Mouse (Mus musculus) embryonic facial prominence, embryonic 10.5 days (tissue): ENCODE data around the gene Cep170. TPM values are rescaled to one million over a fixed set of nuclear protein-coding genes. Genes with fewer than 3 reads are reported as not detected.
A peak's percentile ranks its signal among the peaks of the same experiment; 100 is the strongest.
"Not testable (repeated sequence)": the region's sequence is repeated elsewhere in the genome, so short reads cannot be mapped to it uniquely, and the experiment has no call there.

Experiments
- DNase-seq: peaks from one replicate; pipeline ENCODE4 v3.0.0-alpha.2; 2017; ENCODE audit warnings: low spot score
- H3K27ac ChIP-seq: fragments of 300-500 bp; sonication (generic); replicated peaks from 2 replicates; pipeline ENCODE4 v1.5.1; 2016; ENCODE audit warnings: mild to moderate bottlenecking
- H3K27me3 ChIP-seq: fragments of 300-500 bp; sonication (generic); replicated peaks from 2 replicates; pipeline ENCODE4 v1.6.1; 2016; ENCODE audit warnings: low read depth, mild to moderate bottlenecking; ENCODE audit not compliant: poor library complexity, severe bottlenecking
- H3K36me3 ChIP-seq: fragments of 300-500 bp; sonication (generic); replicated peaks from 2 replicates; pipeline ENCODE4 v1.6.1; 2016; ENCODE audit warnings: mild to moderate bottlenecking, moderate library complexity
- H3K4me1 ChIP-seq: fragments of 300-500 bp; sonication (generic); 2 replicates; pipeline ENCODE4 v1.6.1; 2016
- H3K4me3 ChIP-seq: fragments of 300-500 bp; sonication (generic); 2 replicates; pipeline ENCODE4 v1.5.1; 2016; ENCODE audit warnings: mild to moderate bottlenecking, moderate library complexity
- H3K9me3 ChIP-seq: fragments of 300-500 bp; sonication (generic); 2 replicates; pipeline ENCODE4 v1.6.1; 2016; ENCODE audit warnings: mild to moderate bottlenecking
- WGBS: fragments of 180-500 bp; shearing (Covaris S2); methylation state at CpG from one replicate; pipeline ENCODE4 v1.1.7; 2016; 5-methylcytosine and 5-hydroxymethylcytosine counted together
- polyA plus RNA-seq: library from polyadenylated mRNA; unstranded; fragments of >200 nt; fragmentation: Nextera tagmentation; extraction: Ambion mirVana; gene quantifications from 2 replicates; pipeline ENCODE4 v1.2.1, GENCODE M21; 2016

Gene Cep170
- 34.3 and 34.9 TPM in 2 replicates for polyA plus RNA-seq

DNA sequence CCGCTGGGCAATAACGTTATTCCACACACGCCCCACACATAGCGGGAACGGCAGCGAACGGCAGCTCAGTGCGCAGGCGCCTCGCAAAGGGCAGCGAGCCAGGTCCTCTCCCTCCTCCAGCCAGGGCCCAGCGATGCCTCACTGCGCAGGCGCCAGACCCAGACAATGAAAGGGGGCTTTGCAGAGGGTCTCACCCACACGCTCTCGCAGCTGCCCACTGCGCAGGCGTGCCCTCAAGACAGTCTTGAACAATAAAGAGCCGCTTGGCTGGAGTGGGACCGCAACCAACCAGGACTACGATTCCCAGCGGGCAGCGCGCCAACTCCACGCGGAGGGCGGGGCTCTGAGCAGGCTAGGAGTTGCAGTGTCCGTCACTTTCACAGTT lies at the start of gene Cep170:
TSS of gene Cep170 (minus strand) at position 32 of the 385 bp plus-strand sequence.
- Histone ChIP-seq H3K4me1 (peaks cover 21% of the 10 kb centered on the region), H3K36me3 (no peaks in the 10 kb centered on the region), H3K9me3 (no peaks in the 10 kb centered on the region), H3K27ac (peak within 1 kb of the TSS; percentile 98), H3K4me3 (peak within 1 kb of the TSS; percentile 92), H3K27me3 (no peaks in the 10 kb centered on the region)
- WGBS: under 1% methylated on average over 28 of the region's 28 CpGs
- DNase-seq: peak; percentile 100

DNA sequence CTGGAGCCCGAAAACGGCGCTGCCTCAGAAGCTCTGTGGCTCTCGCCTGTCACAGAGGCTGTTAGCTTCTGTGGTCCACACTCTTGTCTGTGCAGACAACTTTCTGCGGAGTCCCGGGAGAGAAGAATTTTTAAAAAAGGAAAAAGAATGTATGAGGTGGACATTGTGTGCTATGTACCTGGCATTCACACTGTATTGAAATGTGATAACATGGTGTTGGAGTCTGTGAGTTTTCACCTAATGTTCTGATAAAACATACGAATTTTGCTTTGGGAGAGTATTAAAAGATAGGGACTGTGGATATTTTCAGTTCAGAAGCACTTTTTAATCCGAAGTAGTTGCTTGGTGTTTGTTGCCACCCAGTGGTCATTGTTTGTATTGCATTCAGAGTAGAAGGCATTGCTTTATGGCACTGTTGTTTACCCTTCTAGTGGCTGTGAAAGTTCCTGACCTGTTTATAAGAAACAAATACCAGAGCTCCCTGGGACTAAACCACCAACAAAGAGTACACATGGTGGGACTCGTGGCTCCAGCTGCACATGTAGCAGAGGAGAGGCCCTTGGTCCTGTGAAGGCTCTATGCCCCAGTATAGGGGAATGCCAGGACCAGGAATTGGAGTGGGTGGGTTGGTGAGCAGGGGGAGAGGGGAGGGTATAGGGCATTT lies 48.2 kb upstream of the Cep170 start:
- Histone ChIP-seq H3K27me3 (no peaks in the 10 kb centered on the region), H3K9me3 (no peaks in the 10 kb centered on the region), H3K36me3 (no peaks in the 10 kb centered on the region), H3K27ac (no peak overlapping the region), H3K4me1 (peaks cover 6% of the 10 kb centered on the region; the same call in 1 of the 2 replicates), H3K4me3 (no peak overlapping the region)
- peak; percentile 42 for DNase-seq
- WGBS: 63% methylated on average over 9 of the region's 9 CpGs

- H3K4me3 ChIP-seq: no peak overlapping the region
- peaks cover 9% of the 10 kb centered on the region; the same call in 1 of the 2 replicates for H3K9me3 ChIP-seq
- H3K4me1 ChIP-seq: peaks cover 6% of the 10 kb centered on the region
- no peaks in the 10 kb centered on the region for H3K27me3 ChIP-seq
- no peak overlapping the region for H3K27ac ChIP-seq
- H3K36me3 ChIP-seq: peaks cover 32% of the 10 kb centered on the region
- 90% methylated on average over 9 of the region's 9 CpGs for WGBS
- DNase-seq: no peak
These were observed 39.1 kb upstream of the Cep170 start for GRCm38 (mm10) chr1:176852813-176853590.

DNA sequence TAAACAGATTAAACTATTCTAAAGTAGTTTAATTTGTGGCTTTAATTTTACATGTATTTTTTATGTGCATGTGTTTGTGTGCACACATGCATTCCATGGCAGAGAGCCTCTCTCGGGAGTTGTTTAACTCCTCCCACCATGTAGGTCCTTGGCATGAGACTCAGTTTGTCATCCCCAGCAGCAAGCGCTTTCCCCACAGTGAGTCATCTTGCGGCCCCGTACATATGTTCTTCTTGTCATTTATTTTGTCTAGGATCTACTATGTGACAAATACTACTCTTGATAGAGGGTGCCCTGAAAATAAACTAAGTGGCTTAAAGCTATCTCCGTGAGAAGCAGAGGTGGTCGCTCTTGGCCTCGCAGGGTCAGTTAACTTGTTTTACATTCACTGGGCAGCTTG lies 37.5 kb upstream of the Cep170 start:
- Histone ChIP-seq H3K27me3 (no peaks in the 10 kb centered on the region), H3K9me3 (peaks cover 9% of the 10 kb centered on the region; the same call in 1 of the 2 replicates), H3K4me1 (peaks cover 6% of the 10 kb centered on the region), H3K27ac (no peak overlapping the region), H3K4me3 (no peak overlapping the region), H3K36me3 (peaks cover 33% of the 10 kb centered on the region)
- no peak for DNase-seq
- 97% methylated on average over 7 of the region's 7 CpGs for WGBS

GRCm38 (mm10) chr1:176849377-176849776 lies 35.5 kb upstream of the Cep170 start:
- WGBS: 89% methylated on average over 2 of the region's 2 CpGs
- peaks cover 9% of the 10 kb centered on the region; the same call in 1 of the 2 replicates for H3K9me3 ChIP-seq
- H3K36me3 ChIP-seq: peaks cover 34% of the 10 kb centered on the region
- H3K27me3 ChIP-seq: no peaks in the 10 kb centered on the region
- DNase-seq: no peak
- H3K4me1 ChIP-seq: peaks cover 6% of the 10 kb centered on the region
- no peak overlapping the region for H3K27ac ChIP-seq
- H3K4me3 ChIP-seq: no peak overlapping the region

GRCm38 (mm10) chr1:176848613-176849290 lies 34.9 kb upstream of the Cep170 start:
- H3K4me1 ChIP-seq: peaks cover 6% of the 10 kb centered on the region
- DNase-seq: no peak

DNA sequence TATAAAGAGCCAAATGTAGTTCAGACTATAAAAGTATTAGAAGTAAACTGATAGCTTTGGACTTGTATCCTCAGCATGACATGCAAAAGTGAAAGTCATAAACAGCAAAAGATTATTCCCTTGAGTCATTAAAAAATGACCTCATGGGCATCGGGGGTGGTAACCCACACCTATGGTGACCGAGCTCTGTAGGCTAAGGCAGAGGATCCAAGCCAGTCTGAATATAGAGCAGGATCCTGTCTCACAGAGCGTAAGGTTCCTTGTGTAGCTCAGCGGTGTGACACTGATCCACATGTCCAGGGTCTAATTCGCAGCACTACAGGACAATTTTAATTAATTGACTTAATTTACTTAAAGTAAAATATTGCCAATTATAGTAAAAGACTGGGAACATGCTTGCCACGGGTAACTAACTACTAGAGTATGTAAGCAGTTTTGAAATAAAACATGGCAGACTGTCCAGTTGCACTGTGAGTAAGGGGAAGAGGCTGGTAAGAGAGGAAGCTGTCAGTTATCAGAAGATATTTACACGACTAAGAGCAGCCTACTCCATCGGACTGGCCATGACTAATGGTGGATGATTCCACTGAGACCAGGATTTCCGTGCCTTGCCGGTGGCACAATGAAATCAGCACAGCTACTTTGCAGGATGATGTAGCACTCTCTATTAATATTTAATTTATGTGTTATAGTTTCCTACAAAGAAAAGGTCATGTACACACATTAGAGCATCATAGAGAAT lies 33.4 kb upstream of the Cep170 start:
- Histone ChIP-seq H3K27me3 (no peaks in the 10 kb centered on the region), H3K4me1 (peaks cover 6% of the 10 kb centered on the region), H3K36me3 (peaks cover 24% of the 10 kb centered on the region), H3K4me3 (no peak overlapping the region), H3K27ac (no peak overlapping the region), H3K9me3 (peaks cover 2% of the 10 kb centered on the region; the same call in 1 of the 2 replicates)
- DNase-seq: no peak
- 86% methylated on average over 10 of the region's 10 CpGs for WGBS

More at GRCm38 (mm10) chr1:176848613-176849290, 34.9 kb upstream of the Cep170 start:
- H3K36me3 ChIP-seq: peaks cover 34% of the 10 kb centered on the region
- H3K27me3 ChIP-seq: no peaks in the 10 kb centered on the region
- 77% methylated on average over 11 of the region's 11 CpGs for WGBS
- peaks cover 9% of the 10 kb centered on the region; the same call in 1 of the 2 replicates for H3K9me3 ChIP-seq
- no peak overlapping the region for H3K27ac ChIP-seq
- no peak overlapping the region for H3K4me3 ChIP-seq

DNA sequence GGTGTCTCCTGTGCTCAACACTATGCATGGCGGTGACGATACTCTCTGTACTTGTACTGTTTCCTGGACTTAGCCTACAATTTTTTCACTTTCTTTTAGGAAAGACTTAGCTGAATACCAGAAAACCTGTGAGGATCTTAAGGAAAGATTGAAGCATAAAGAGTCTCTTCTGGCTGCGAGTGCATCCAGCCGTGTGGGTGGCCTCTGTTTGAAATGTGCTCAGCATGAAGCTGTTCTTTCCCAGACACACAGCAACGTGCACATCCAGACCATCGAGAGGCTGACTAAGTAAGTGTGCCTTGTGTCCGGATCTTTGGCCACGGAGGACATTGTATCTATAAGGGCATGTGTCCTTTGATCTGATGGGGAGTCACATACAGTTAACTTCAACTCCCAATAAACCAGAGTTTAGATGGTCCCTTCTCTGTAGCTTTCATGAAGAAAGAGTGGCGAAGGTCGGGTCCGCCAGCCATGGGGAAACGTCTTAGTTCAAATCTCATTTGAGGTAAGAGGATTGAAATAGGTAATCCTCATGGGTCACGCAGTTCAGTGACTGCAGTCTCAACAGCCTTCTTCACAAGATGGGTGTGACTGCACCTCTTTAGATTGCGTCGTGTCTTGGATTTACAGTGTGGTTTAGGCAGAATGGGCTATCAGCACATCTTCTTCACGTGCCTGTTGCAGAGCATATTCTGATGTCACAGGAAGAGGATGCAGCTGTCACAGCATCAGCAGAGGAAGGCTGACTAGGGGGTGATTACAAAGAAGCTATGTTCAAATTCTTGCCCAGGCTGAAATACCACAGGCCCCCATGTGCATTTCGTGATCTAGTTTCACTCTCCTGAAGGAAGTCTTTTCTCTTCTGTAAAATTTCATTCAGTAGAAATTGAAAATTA lies 31.5 kb upstream of the Cep170 start:
- no peak overlapping the region for H3K4me3 ChIP-seq
- H3K27me3 ChIP-seq: no peaks in the 10 kb centered on the region
- peaks cover 10% of the 10 kb centered on the region for H3K36me3 ChIP-seq
- H3K27ac ChIP-seq: no peak overlapping the region
- no peaks in the 10 kb centered on the region for H3K9me3 ChIP-seq
- H3K4me1 ChIP-seq: peaks cover 6% of the 10 kb centered on the region
- DNase-seq: no peak
- 80% methylated on average over 17 of the region's 17 CpGs for WGBS

- not testable (repeated sequence) for H3K4me3 ChIP-seq, DNase-seq, H3K9me3 ChIP-seq, H3K36me3 ChIP-seq, H3K27ac ChIP-seq
- H3K4me1 ChIP-seq: peaks cover 10% of the 10 kb centered on the region
- 76% methylated on average over 7 of the region's 7 CpGs for WGBS
- H3K27me3 ChIP-seq: peaks cover 20% of the 10 kb centered on the region
These were observed 22.7 kb upstream of the Cep170 start for GRCm38 (mm10) chr1:176836562-176836961.

DNA sequence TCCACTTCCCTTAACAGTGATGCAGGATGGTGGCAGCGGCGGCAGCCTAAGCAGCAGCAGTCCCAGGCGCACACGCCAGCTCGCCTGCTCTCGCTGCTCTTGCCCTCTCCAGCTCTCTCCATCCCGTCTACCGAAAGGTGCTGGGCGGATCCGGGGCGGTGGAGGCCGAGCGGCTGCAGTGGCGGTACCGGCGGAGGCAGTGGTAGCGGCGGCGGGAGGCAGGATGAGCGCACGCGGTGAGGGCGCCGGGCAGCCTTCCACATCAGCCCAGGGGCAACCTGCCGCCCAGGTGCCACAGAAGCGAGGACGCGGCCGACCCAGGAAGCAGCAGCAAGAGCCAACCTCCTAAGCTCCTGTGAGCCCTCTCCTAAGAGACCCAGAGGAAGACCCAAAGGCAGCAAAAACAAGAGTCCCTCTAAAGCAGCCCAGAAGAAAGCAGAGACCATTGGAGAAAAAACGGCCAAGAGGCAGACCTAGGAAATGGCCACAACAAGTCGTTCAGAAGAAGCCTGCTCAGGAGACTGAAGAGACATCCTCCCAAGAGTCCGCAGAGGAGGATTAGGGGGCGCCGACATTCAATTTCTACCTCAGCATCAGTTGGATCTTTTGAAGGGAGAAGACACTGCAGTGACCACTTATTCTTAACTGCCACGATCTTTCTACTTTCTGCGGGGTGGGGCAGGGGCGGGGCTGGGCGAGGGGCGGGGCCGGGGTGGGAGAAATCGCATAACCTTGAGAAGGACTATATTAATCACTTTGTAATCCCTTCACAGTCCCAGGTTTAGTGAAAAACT lies 21.8 kb upstream of the Cep170 start:
- peak; percentile 47 for DNase-seq
- peak overlapping the region; percentile 54; the same call in 1 of the 2 replicates for H3K27ac ChIP-seq
- WGBS: 1% methylated on average over 41 of the region's 41 CpGs

More for the DNA sequence above, 21.8 kb upstream of the Cep170 start:
- Histone ChIP-seq H3K27me3 (peaks cover 20% of the 10 kb centered on the region), H3K4me1 (peaks cover 10% of the 10 kb centered on the region), H3K9me3 (no peaks in the 10 kb centered on the region), H3K36me3 (no peaks in the 10 kb centered on the region; the same call in 1 of the 2 replicates), H3K4me3 (peak overlapping the region; percentile 63)
